27 mouse cellular contexts compared by ENCODE assay signal in genomic region chr4:17646712-17647111, GRCm38 (mm10).
"Had no signal": no experiment of that assay in that cellular context is flagged by ENCODE, and none has a peak within 500 bp of the region (broad histone marks: within the 10 kb centered on the region; RNA-seq: fewer than 3 reads in every experiment).

No protein-coding gene starts in this region.

- H3K4me3 ChIP-seq: heart, adult 2 months; heart, embryonic 13.5 days; heart, embryonic 15.5 days; intestine, embryonic 15.5 days; layer of hippocampus, adult 2 months; limb, embryonic 13.5 days; limb, embryonic 15.5 days; liver, embryonic 12.5 days had no signal

- H3K4me2 ChIP-seq: heart, embryonic 11.5 days; heart, embryonic 13.5 days; heart, embryonic 15.5 days; hindbrain, embryonic 14.5 days; intestine, embryonic 15.5 days; limb, embryonic 13.5 days; limb, embryonic 15.5 days; liver, embryonic 12.5 days had no signal

- H3K4me1 ChIP-seq: heart, embryonic 13.5 days; heart, embryonic 15.5 days; intestine, embryonic 15.5 days; limb, embryonic 13.5 days; limb, embryonic 15.5 days; liver, embryonic 12.5 days had no signal

- H3K9ac ChIP-seq: heart, embryonic 13.5 days; heart, embryonic 15.5 days; hindbrain, embryonic 14.5 days; intestine, embryonic 15.5 days; limb, embryonic 13.5 days; limb, embryonic 15.5 days; liver, embryonic 12.5 days; liver, embryonic 14.5 days had no signal

- H3K27me3 ChIP-seq: heart, embryonic 13.5 days; heart, embryonic 15.5 days; intestine, embryonic 15.5 days; limb, embryonic 13.5 days; limb, embryonic 15.5 days; liver, embryonic 12.5 days had no signal

- H3K36me3 ChIP-seq: heart, embryonic 13.5 days; heart, embryonic 15.5 days; intestine, embryonic 15.5 days; limb, embryonic 13.5 days; limb, embryonic 15.5 days; liver, embryonic 12.5 days had no signal

- H3K9me3 ChIP-seq: heart, embryonic 15.5 days; intestine, embryonic 15.5 days; limb, embryonic 13.5 days; limb, embryonic 15.5 days; liver, embryonic 12.5 days had no signal

- DNase-seq: gastrocnemius, postnatal 14 days; gastrocnemius, postnatal 36 days; heart, adult 11 months; heart, adult 2 months; heart, postnatal 14 days; heart, postnatal 36 days; kidney, adult 18-20 months; kidney, adult 8-10 months; kidney, postnatal 10 days; kidney, postnatal 25 days; kidney, postnatal 4 days; layer of hippocampus, adult 9-11 months; layer of hippocampus, postnatal 36 days; left cerebral cortex, postnatal 4 days had no signal

- H3K27ac ChIP-seq: heart, adult 2 months; heart, embryonic 13.5 days; heart, embryonic 15.5 days; hindbrain, embryonic 14.5 days; intestine, embryonic 15.5 days; layer of hippocampus, adult 2 months; limb, embryonic 13.5 days; limb, embryonic 15.5 days; liver, embryonic 12.5 days; liver, embryonic 14.5 days had no signal

- ATAC-seq: hindbrain, embryonic 16.5 days; inflammation-experienced regulatory T-cells, adult 6 months; intestine, embryonic 15.5 days; intestine, postnatal 0 days; liver, embryonic 12.5 days had no signal
